Mouse (Mus musculus): ENCODE results near the gene Ahnak.

DNA sequence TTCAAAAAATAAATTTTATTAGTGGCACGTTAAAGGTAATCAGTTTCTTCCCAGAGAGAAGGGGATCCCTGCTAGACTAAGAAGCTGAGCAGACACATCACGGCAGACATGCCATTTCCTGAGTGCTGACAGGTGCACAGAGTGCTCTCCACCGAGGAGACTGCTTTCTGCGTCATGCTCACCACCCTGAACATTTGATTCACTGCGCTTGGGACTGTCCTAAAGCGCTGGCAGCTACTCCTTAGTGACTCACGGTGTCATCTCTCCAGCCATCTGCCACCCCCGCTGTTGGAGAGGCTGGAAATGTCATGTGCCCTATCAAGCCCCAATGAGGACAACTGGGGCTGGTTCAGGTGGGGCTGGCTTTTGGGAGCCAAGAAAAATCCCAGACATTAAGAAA, 123.0 kb downstream of the Ahnak start:
- TF ChIP-seq CTCF (IDR thresholded peaks at IDR 0.05; ENCODE audit: low read depth, low read length) (no peak), POLR2A (IDR thresholded peaks at IDR 0.05; ENCODE audit: insufficient read depth, low read length) (no peak), EP300 (IDR thresholded peaks at IDR 0.05; ENCODE audit: insufficient read depth, low read depth, low read length) (no peak)

All from ES-Bruce4 (cell line).